Mouse (Mus musculus) embryonic facial prominence, embryonic 15.5 days (tissue): ENCODE results near the gene Apba1. TPM values are rescaled to one million over a fixed set of nuclear protein-coding genes. Genes with fewer than 3 reads are reported as not detected.
A peak's percentile ranks its signal among the peaks of the same experiment; 100 is the strongest.

Experiments used
- ATAC-seq: fragments of 200-750 bp; cut with Nextera tagmentation; 2 replicates; pipeline ENCODE4 v1.8.0; 2017; ENCODE audit warnings: low read depth, moderate TSS enrichment; ENCODE audit not compliant: insufficient number of reproducible peaks, low FRiP score, low TSS enrichment
- H3K27ac ChIP-seq: fragments of 300-500 bp; sonication (generic); replicated peaks from 2 replicates; pipeline ENCODE4 v1.5.1; 2015; ENCODE audit warnings: mild to moderate bottlenecking, inconsistent platforms
- H3K27me3 ChIP-seq: fragments of 300-500 bp; sonication (generic); 2 replicates; pipeline ENCODE4 v1.6.1; 2015; ENCODE audit warnings: inconsistent platforms
- H3K36me3 ChIP-seq: fragments of 300-500 bp; sonication (generic); 2 replicates; pipeline ENCODE4 v1.6.1; 2015; ENCODE audit warnings: mild to moderate bottlenecking, inconsistent platforms
- H3K4me1 ChIP-seq: fragments of 300-500 bp; sonication (generic); 2 replicates; pipeline ENCODE4 v1.6.1; 2015; ENCODE audit warnings: inconsistent platforms
- H3K4me2 ChIP-seq: fragments of 300-500 bp; sonication (generic); replicated peaks from 2 replicates; pipeline ENCODE4 v1.6.1; 2015; ENCODE audit warnings: mild to moderate bottlenecking, inconsistent platforms
- H3K4me3 ChIP-seq: fragments of 300-500 bp; sonication (generic); replicated peaks from 2 replicates; pipeline ENCODE4 v1.5.1; 2015; ENCODE audit warnings: mild to moderate bottlenecking, inconsistent platforms
- H3K9ac ChIP-seq: fragments of 300-500 bp; sonication (generic); 2 replicates; pipeline ENCODE4 v1.6.1; 2015; ENCODE audit warnings: inconsistent platforms
- H3K9me3 ChIP-seq: fragments of 300-500 bp; sonication (generic); replicated peaks from 2 replicates; pipeline ENCODE4 v1.6.1; 2016; ENCODE audit warnings: inconsistent platforms
- WGBS: fragments of 180-500 bp; shearing (Covaris S2); methylation state at CpG from one replicate; pipeline ENCODE4 v1.1.7; 2015; 5-methylcytosine and 5-hydroxymethylcytosine counted together
- polyA plus RNA-seq: library from polyadenylated mRNA; unstranded; fragments of >200 nt; fragmentation: Nextera tagmentation; extraction: Ambion mirVana; gene quantifications from 2 replicates; pipeline ENCODE4 v1.2.1, GENCODE M21; 2015

Gene Apba1
- polyA plus RNA-seq, 1 experiment from 2014 or later, result 1.3 TPM

- Histone ChIP-seq H3K36me3 (no peaks in the 10 kb centered on the region), H3K4me3 (no peak overlapping the region), H3K4me2 (no peak overlapping the region), H3K4me1 (no peaks in the 10 kb centered on the region), H3K27me3 (no peaks in the 10 kb centered on the region), H3K9ac (no peak overlapping the region), H3K9me3 (no peaks in the 10 kb centered on the region), H3K27ac (no peak overlapping the region)
- 69% methylated on average over 6 of the region's 6 CpGs for WGBS
- ATAC-seq, result no peak
Measured at GRCm38 (mm10) chr19:23874502-23874901, 115.8 kb downstream of the Apba1 start.

DNA sequence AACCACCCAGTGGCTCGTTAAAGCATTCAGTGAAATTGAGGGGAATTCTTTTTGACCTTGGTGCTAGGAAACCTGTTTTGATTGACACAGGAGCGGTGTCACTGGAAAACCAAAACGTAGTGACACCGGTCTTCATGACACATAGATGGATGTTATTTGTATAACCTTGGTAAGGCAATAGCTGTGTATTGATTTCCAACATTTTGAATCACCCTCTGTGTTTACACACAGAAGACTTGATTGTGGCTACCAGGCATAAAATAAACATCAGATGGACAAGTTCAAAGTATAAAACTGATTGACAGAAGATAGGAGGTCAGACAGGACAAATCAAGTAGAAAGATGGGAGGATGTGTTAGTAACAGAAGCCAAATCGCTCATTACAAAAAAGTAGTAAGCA is 117.1 kb downstream of the Apba1 start:
- no peaks in the 10 kb centered on the region for H3K36me3 ChIP-seq
- H3K27me3 ChIP-seq, result no peaks in the 10 kb centered on the region
- no peak overlapping the region for H3K4me3 ChIP-seq
- no peak overlapping the region for H3K27ac ChIP-seq
- H3K4me2 ChIP-seq, result no peak overlapping the region
- no peak for ATAC-seq
- 85% methylated on average over 5 of the region's 5 CpGs for WGBS
- no peaks in the 10 kb centered on the region for H3K9me3 ChIP-seq
- H3K9ac ChIP-seq, result no peak overlapping the region
- H3K4me1 ChIP-seq, result no peaks in the 10 kb centered on the region

DNA sequence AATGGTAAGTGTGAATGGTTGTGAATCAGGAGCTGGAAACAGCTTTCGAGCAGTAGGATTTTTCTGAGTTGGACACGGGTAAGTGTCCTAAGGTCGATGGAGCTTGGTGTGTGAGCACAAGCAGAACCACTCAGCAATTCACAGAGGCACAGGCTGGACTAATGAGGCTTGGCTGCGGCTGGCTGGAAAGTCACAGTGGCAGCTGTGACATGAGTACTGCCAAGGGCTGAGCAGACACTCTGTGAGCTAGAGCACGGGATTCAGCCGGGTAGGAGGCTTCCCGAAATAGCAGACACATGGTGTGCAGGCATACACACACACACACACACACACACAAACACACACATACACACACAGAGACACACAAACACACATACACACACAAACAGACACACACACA is 121.2 kb downstream of the Apba1 start:
- no peaks in the 10 kb centered on the region for H3K36me3 ChIP-seq
- H3K27me3 ChIP-seq, result no peaks in the 10 kb centered on the region
- no peaks in the 10 kb centered on the region for H3K4me1 ChIP-seq
- no peak overlapping the region for H3K4me3 ChIP-seq
- 62% methylated on average over 7 of the region's 7 CpGs for WGBS
- no peak overlapping the region for H3K9ac ChIP-seq
- no peak overlapping the region for H3K27ac ChIP-seq
- no peaks in the 10 kb centered on the region for H3K9me3 ChIP-seq
- no peak for ATAC-seq
- H3K4me2 ChIP-seq, result no peak overlapping the region

GRCm38 (mm10) chr19:23886169-23886568 is 127.5 kb downstream of the Apba1 start:
- no peak overlapping the region for H3K4me3 ChIP-seq
- H3K9me3 ChIP-seq, result no peaks in the 10 kb centered on the region
- H3K9ac ChIP-seq, result no peak overlapping the region
- H3K4me1 ChIP-seq, result no peaks in the 10 kb centered on the region
- no peak for ATAC-seq
- no peak overlapping the region for H3K4me2 ChIP-seq
- H3K36me3 ChIP-seq, result no peaks in the 10 kb centered on the region
- no peak overlapping the region for H3K27ac ChIP-seq
- H3K27me3 ChIP-seq, result peaks cover 7% of the 10 kb centered on the region
- WGBS, result 72% methylated on average over 5 of the region's 5 CpGs

DNA sequence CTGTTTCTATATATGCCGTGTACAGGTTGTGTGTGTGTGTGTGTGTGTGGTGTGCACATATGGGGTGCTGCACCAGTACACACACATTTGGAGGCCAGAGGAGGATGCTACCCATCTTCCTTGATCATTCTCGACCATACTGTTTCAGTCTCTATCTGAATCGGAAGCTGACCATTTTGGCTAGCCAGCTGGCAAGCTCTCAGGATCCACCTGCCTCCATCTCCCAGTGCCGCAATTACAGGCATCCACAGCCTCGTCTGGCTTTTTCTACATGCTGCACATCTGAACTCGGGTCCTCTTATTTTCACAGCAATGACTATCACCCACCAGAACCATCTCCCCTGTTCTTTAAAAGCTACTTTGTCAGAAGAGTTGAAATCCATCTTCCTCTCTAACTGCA is 132.7 kb downstream of the Apba1 start:
- H3K27ac ChIP-seq, result no peak overlapping the region
- WGBS, result 79% methylated on average over 6 of the region's 6 CpGs

GRCm38 (mm10) chr19:23892633-23893032 is 133.9 kb downstream of the Apba1 start:
- peak overlapping the region; percentile 46 for H3K4me3 ChIP-seq
- no peak overlapping the region for H3K27ac ChIP-seq
- 29% methylated on average over 37 of the region's 37 CpGs for WGBS
- peak overlapping the region; percentile 79 for H3K4me2 ChIP-seq
- no peaks in the 10 kb centered on the region for H3K9me3 ChIP-seq
- H3K4me1 ChIP-seq, result peaks cover 11% of the 10 kb centered on the region; the same call in 1 of the 2 replicates
- H3K9ac ChIP-seq, result no peak overlapping the region
- H3K27me3 ChIP-seq, result peaks cover 43% of the 10 kb centered on the region
- H3K36me3 ChIP-seq, result no peaks in the 10 kb centered on the region
- no peak for ATAC-seq

More for the DNA sequence above, 132.7 kb downstream of the Apba1 start:
- ATAC-seq, result no peak
- Histone ChIP-seq H3K9me3 (no peaks in the 10 kb centered on the region), H3K27me3 (peaks cover 43% of the 10 kb centered on the region), H3K4me2 (no peak overlapping the region), H3K4me3 (no peak overlapping the region), H3K9ac (no peak overlapping the region), H3K4me1 (peaks cover 11% of the 10 kb centered on the region; the same call in 1 of the 2 replicates), H3K36me3 (no peaks in the 10 kb centered on the region)

GRCm38 (mm10) chr19:23893093-23893889 is 134.6 kb downstream of the Apba1 start:
- H3K9me3 ChIP-seq, result no peaks in the 10 kb centered on the region
- H3K36me3 ChIP-seq, result no peaks in the 10 kb centered on the region
- peak overlapping the region; percentile 79 for H3K4me2 ChIP-seq
- peak overlapping the region; percentile 18; the same call in 1 of the 2 replicates for H3K9ac ChIP-seq
- peaks cover 11% of the 10 kb centered on the region; the same call in 1 of the 2 replicates for H3K4me1 ChIP-seq
- 19% methylated on average over 110 of the region's 110 CpGs for WGBS
- peaks cover 44% of the 10 kb centered on the region for H3K27me3 ChIP-seq
- peak overlapping the region; percentile 46 for H3K4me3 ChIP-seq
- peak; percentile 81 for ATAC-seq
- no peak overlapping the region for H3K27ac ChIP-seq

DNA sequence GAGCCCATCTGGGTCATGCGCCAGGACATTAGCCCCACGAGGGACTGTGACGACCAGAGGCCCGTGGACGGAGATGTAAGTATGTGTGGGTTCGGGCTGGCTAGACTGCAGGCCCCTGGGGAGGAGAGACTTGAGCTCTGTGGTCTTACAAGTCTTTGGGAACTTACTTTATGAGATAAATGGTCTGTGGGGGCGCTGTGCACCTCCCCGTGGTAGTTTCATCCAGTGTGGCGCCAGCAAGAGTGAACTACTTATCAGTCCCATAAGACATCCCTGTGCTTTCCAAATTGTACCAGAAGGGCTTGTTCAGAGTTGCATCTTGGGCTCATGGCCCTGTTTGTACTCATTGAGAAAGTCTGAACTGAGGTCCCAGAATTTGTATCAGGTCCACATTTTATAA is 135.3 kb downstream of the Apba1 start:
- WGBS, result 73% methylated on average over 9 of the region's 9 CpGs

DNA sequence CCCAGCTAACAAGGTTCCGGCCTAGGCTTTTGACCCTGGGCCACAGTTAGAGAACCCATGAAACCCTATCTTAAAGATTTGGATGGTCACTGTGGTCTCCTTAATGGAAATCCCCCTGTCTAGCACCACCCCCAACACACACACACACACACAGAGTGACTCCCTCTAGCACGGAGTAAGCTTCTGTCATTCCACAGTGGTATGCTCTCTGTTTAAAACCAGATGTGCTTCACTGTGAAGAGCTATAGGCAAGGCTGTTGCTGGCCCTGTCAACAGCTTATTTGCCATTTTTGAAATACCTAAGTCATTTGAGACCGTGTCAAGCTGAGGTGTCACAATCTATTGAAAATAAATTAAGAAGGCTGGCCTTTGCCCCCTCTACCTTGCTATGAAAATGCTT is 136.1 kb downstream of the Apba1 start:
- no peak overlapping the region for H3K4me2 ChIP-seq
- H3K4me3 ChIP-seq, result no peak overlapping the region
- H3K36me3 ChIP-seq, result no peaks in the 10 kb centered on the region
- peaks cover 11% of the 10 kb centered on the region; the same call in 1 of the 2 replicates for H3K4me1 ChIP-seq
- no peak overlapping the region for H3K9ac ChIP-seq
- no peak for ATAC-seq
- WGBS, result 49% methylated on average over 3 of the region's 3 CpGs
- no peak overlapping the region for H3K27ac ChIP-seq
- H3K27me3 ChIP-seq, result peaks cover 46% of the 10 kb centered on the region
- H3K9me3 ChIP-seq, result no peaks in the 10 kb centered on the region

More for the DNA sequence above, 135.3 kb downstream of the Apba1 start:
- Histone ChIP-seq H3K27me3 (peaks cover 46% of the 10 kb centered on the region), H3K27ac (no peak overlapping the region), H3K36me3 (no peaks in the 10 kb centered on the region), H3K4me2 (no peak overlapping the region), H3K9me3 (no peaks in the 10 kb centered on the region), H3K4me3 (no peak overlapping the region), H3K4me1 (peaks cover 11% of the 10 kb centered on the region; the same call in 1 of the 2 replicates), H3K9ac (no peak overlapping the region)
- ATAC-seq, result no peak

DNA sequence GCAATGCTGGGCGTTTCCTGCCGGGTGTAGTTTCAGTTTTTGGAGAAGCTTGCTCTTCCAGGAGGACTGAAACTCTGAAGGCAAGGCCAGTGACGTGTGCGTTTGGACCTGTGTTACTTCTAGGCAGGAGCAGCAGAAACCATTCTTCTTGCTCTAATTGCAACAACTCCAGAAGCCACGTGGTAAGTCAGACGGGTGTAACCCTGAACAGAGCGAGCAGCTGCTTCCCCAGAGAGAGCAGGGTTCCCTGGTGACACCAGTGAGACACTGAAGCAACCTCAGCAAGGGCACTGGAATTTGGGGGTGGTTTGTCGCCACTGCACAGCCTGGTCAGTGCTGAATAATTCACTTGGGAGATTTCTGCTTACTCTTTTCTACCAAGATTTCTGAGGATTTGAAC is 138.2 kb downstream of the Apba1 start:
- H3K27me3 ChIP-seq, result peaks cover 32% of the 10 kb centered on the region
- no peaks in the 10 kb centered on the region for H3K36me3 ChIP-seq
- no peak overlapping the region for H3K4me2 ChIP-seq
- no peak overlapping the region for H3K9ac ChIP-seq
- ATAC-seq, result no peak
- WGBS, result 56% methylated on average over 8 of the region's 8 CpGs
- no peak overlapping the region for H3K27ac ChIP-seq
- H3K4me1 ChIP-seq, result peaks cover 11% of the 10 kb centered on the region; the same call in 1 of the 2 replicates
- no peaks in the 10 kb centered on the region for H3K9me3 ChIP-seq
- no peak overlapping the region for H3K4me3 ChIP-seq

GRCm38 (mm10) chr19:23898501-23898900 is 139.8 kb downstream of the Apba1 start:
- WGBS, result 66% methylated on average over 11 of the region's 11 CpGs
- Histone ChIP-seq H3K9me3 (no peaks in the 10 kb centered on the region), H3K4me1 (peaks cover 1% of the 10 kb centered on the region; the same call in 1 of the 2 replicates), H3K27me3 (peaks cover 16% of the 10 kb centered on the region), H3K9ac (no peak overlapping the region), H3K36me3 (no peaks in the 10 kb centered on the region), H3K4me3 (no peak overlapping the region), H3K27ac (no peak overlapping the region), H3K4me2 (no peak overlapping the region)
- no peak for ATAC-seq

DNA sequence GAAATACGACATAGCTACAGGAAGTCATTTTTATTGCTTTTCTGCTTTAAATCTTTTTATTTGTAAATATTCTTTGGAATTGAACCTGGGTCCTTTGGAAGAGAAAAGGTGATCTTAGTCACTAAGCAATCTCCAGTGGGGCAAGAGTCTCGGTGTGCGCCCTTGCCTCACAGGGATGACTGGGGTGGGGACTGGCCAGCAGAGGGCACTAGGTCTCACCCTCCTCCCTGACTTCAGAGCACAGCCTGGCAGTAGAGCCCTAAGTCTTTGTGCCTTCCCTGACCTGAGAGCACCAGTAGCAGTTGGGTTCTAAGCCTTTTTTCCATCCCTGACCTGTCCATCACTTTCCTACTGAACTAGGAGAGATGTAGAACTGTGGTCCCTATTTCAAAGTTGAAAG is 142.5 kb downstream of the Apba1 start:
- Histone ChIP-seq H3K27me3 (peaks cover 3% of the 10 kb centered on the region; the same call in 1 of the 2 replicates), H3K27ac (no peak overlapping the region), H3K36me3 (no peaks in the 10 kb centered on the region), H3K9me3 (no peaks in the 10 kb centered on the region), H3K4me2 (no peak overlapping the region), H3K4me1 (no peaks in the 10 kb centered on the region), H3K4me3 (no peak overlapping the region), H3K9ac (no peak overlapping the region)
- ATAC-seq, result no peak
- 66% methylated on average over 3 of the region's 3 CpGs for WGBS
